Mouse (Mus musculus): ENCODE measurements around the gene Gm49333. TPM values are rescaled to one million over a fixed set of nuclear protein-coding genes. Genes with fewer than 3 reads are reported as not detected.

The Gm49333 gene
- total and polyA plus RNA-seq, 3 experiments = not detected

- Histone ChIP-seq H3K27ac (ENCODE audit: control insufficient read depth, low read depth, low read length) (no peak overlapping the region), H3K36me3 (ENCODE audit: control insufficient read depth in 1 of 2, insufficient read depth in 2 of 2, low read length in 2 of 2) (peaks cover 0 to 15% of the 10 kb centered on the region in 2 experiments; a peak in 2 of 4 replicates), H3K27me3 (ENCODE audit: control insufficient read depth in 1 of 2, insufficient read depth in 2 of 2, low read length in 2 of 2) (no peaks in the 10 kb centered on the region), H3K79me2 (ENCODE audit: control insufficient read depth, insufficient read depth, low read length, poor library complexity) (no peaks in the 10 kb centered on the region), H3K4me1 (ENCODE audit: control insufficient read depth in 1 of 2, insufficient read depth in 2 of 2, low read length in 2 of 2) (peaks cover 6 to 24% of the 10 kb centered on the region in 2 experiments), H3K9ac (ENCODE audit: control insufficient read depth, low read depth, low read length, poor library complexity, severe bottlenecking) (no peak overlapping the region), H3K4me3 (ENCODE audit: control insufficient read depth in 1 of 2, insufficient read depth in 1 of 2, low read depth in 2 of 2, low read length in 2 of 2) (no peak overlapping the region), H3K9me3 (replicated peaks; ENCODE audit: insufficient read depth, low read length) (no peaks in the 10 kb centered on the region)
- peak; percentile 59 for DNase-seq (ENCODE audit: low read depth, low spot score)
- TF ChIP-seq JUND (IDR thresholded peaks at IDR 0.05; ENCODE audit: low read depth, low read length) (0 out of 2 replicates have a peak, but pooled peaks have one; percentile 71), SIN3A (IDR thresholded peaks at IDR 0.05; ENCODE audit: low read length) (0 out of 2 replicates have a peak, but pooled peaks have one; percentile 22), MAZ (IDR thresholded peaks at IDR 0.05; ENCODE audit: low read depth, low read length) (no peak), ZNF384 (IDR thresholded peaks at IDR 0.05; ENCODE audit: low read depth, low read length) (no peak), ELF1 (IDR thresholded peaks at IDR 0.05; ENCODE audit: low read depth, low read length) (peak; percentile 47; the same call in 1 of the 2 replicates), EP300 (IDR thresholded peaks at IDR 0.05; ENCODE audit: low read depth in 1 of 2, low read length in 2 of 2) (0 out of 4 replicates have a peak, but pooled peaks of 1 of the 2 experiments have one; percentile 10)
These were observed 14.5 kb upstream of the Gm49333 start for GRCm38 (mm10) chr16:20596687-20597441.

- no peak for DNase-seq (ENCODE audit: low read depth, low spot score)
These were observed 10.9 kb upstream of the Gm49333 start for GRCm38 (mm10) chr16:20600511-20600910.

GRCm38 (mm10) chr16:20604705-20605104 lies 6.7 kb upstream of the Gm49333 start:
- Histone ChIP-seq H3K4me1 (ENCODE audit: control insufficient read depth in 1 of 2, insufficient read depth in 2 of 2, low read length in 2 of 2) (no peaks in the 10 kb centered on the region), H3K4me3 (ENCODE audit: control insufficient read depth in 1 of 2, insufficient read depth in 1 of 2, low read depth in 2 of 2, low read length in 2 of 2) (no peak overlapping the region), H3K79me2 (ENCODE audit: control insufficient read depth, insufficient read depth, low read length, poor library complexity) (peaks cover 7% of the 10 kb centered on the region), H3K36me3 (ENCODE audit: control insufficient read depth in 1 of 2, insufficient read depth in 2 of 2, low read length in 2 of 2) (peaks cover 0 to 2% of the 10 kb centered on the region in 2 experiments; a peak in 2 of 4 replicates), H3K27ac (ENCODE audit: control insufficient read depth, low read depth, low read length) (no peak overlapping the region), H3K9me3 (replicated peaks; ENCODE audit: insufficient read depth, low read length) (no peaks in the 10 kb centered on the region), H3K27me3 (ENCODE audit: control insufficient read depth in 1 of 2, insufficient read depth in 2 of 2, low read length in 2 of 2) (no peaks in the 10 kb centered on the region), H3K9ac (ENCODE audit: control insufficient read depth, low read depth, low read length, poor library complexity, severe bottlenecking) (no peak overlapping the region)
- DNase-seq (ENCODE audit: low read depth, low spot score) = no peak
- TF ChIP-seq POLR2AphosphoS2 (IDR thresholded peaks at IDR 0.05; ENCODE audit: low read length) (no peak), NRF1 (IDR thresholded peaks at IDR 0.05; ENCODE audit: insufficient read depth, low read depth, low read length, poor library complexity, severe bottlenecking) (no peak), POLR2AphosphoS5 (IDR thresholded peaks at IDR 0.05; ENCODE audit: borderline replicate concordance, low read depth, low read length) (no peak), ZKSCAN1 (IDR thresholded peaks at IDR 0.05; ENCODE audit: low read depth, low read length) (no peak), JUND (IDR thresholded peaks at IDR 0.05; ENCODE audit: low read depth, low read length) (no peak), BHLHE40 (IDR thresholded peaks at IDR 0.05; ENCODE audit: borderline replicate concordance, low read depth, low read length) (no peak), USF2 (IDR thresholded peaks at IDR 0.05; ENCODE audit: borderline replicate concordance in 1 of 2, insufficient read depth in 1 of 2, low read depth in 1 of 2, low read length in 2 of 2) (no peak), POLR2A (IDR thresholded peaks at IDR 0.05; ENCODE audit: control insufficient read depth in 1 of 2, insufficient read depth in 1 of 2, low read depth in 1 of 2, low read length in 2 of 2, poor library complexity in 1 of 2) (no peak), CHD2 (IDR thresholded peaks at IDR 0.05; ENCODE audit: low read length) (no peak), SIN3A (IDR thresholded peaks at IDR 0.05; ENCODE audit: low read length) (no peak), CHD1 (IDR thresholded peaks at IDR 0.05; ENCODE audit: low read depth, low read length) (no peak), MYC (IDR thresholded peaks at IDR 0.05; ENCODE audit: low read depth, low read length) (no peak)

More at GRCm38 (mm10) chr16:20600511-20600910, 10.9 kb upstream of the Gm49333 start:
- Histone ChIP-seq H3K79me2 (ENCODE audit: control insufficient read depth, insufficient read depth, low read length, poor library complexity) (no peaks in the 10 kb centered on the region), H3K4me3 (ENCODE audit: control insufficient read depth in 1 of 2, insufficient read depth in 1 of 2, low read depth in 2 of 2, low read length in 2 of 2) (no peak overlapping the region), H3K9ac (ENCODE audit: control insufficient read depth, low read depth, low read length, poor library complexity, severe bottlenecking) (no peak overlapping the region), H3K27ac (ENCODE audit: control insufficient read depth, low read depth, low read length) (no peak overlapping the region), H3K9me3 (replicated peaks; ENCODE audit: insufficient read depth, low read length) (no peaks in the 10 kb centered on the region), H3K27me3 (ENCODE audit: control insufficient read depth in 1 of 2, insufficient read depth in 2 of 2, low read length in 2 of 2) (no peaks in the 10 kb centered on the region), H3K36me3 (ENCODE audit: control insufficient read depth in 1 of 2, insufficient read depth in 2 of 2, low read length in 2 of 2) (peaks cover 0 to 7% of the 10 kb centered on the region in 2 experiments; a peak in 2 of 4 replicates), H3K4me1 (ENCODE audit: control insufficient read depth in 1 of 2, insufficient read depth in 2 of 2, low read length in 2 of 2) (peaks cover under 1 to 10% of the 10 kb centered on the region in 2 experiments; a peak in 3 of 4 replicates)
- TF ChIP-seq GATA1 (IDR thresholded peaks at IDR 0.05; ENCODE audit: low read depth, low read length) (no peak), USF1 (IDR thresholded peaks at IDR 0.05; ENCODE audit: low read depth, low read length) (no peak), POLR2AphosphoS2 (IDR thresholded peaks at IDR 0.05; ENCODE audit: low read length) (no peak), TCF12 (IDR thresholded peaks at IDR 0.05; ENCODE audit: low read depth, low read length) (no peak), MEF2A (IDR thresholded peaks at IDR 0.05; ENCODE audit: extremely low read depth, insufficient replicate concordance, low read depth, low read length, poor library complexity, severe bottlenecking) (no peak), MAZ (IDR thresholded peaks at IDR 0.05; ENCODE audit: low read depth, low read length) (no peak), POLR2A (IDR thresholded peaks at IDR 0.05; ENCODE audit: control insufficient read depth in 1 of 2, insufficient read depth in 1 of 2, low read depth in 1 of 2, low read length in 2 of 2, poor library complexity in 1 of 2) (no peak), MAX (IDR thresholded peaks at IDR 0.05; ENCODE audit: low read length) (no peak), TAL1 (IDR thresholded peaks at IDR 0.05; ENCODE audit: low read length) (no peak), MAFK (IDR thresholded peaks at IDR 0.05; ENCODE audit: borderline replicate concordance, low read depth, low read length) (no peak), ETS1 (IDR thresholded peaks at IDR 0.05; ENCODE audit: low read depth, low read length) (no peak), CHD2 (IDR thresholded peaks at IDR 0.05; ENCODE audit: low read length) (no peak), MXI1 (IDR thresholded peaks at IDR 0.05; ENCODE audit: low read depth, low read length) (no peak), CTCF (IDR thresholded peaks at IDR 0.05 in 2 of 3, conservative IDR thresholded peaks at IDR 0.05 in 1 of 3; ENCODE audit: control insufficient read depth in 1 of 3, insufficient read depth in 1 of 3, low read depth in 2 of 3, low read length in 3 of 3, poor library complexity in 1 of 3, severe bottlenecking in 1 of 3) (no peak), SMC3 (IDR thresholded peaks at IDR 0.05; ENCODE audit: low read depth, low read length) (no peak)

Data from MEL (cell line).